Mouse (Mus musculus) bone marrow macrophage, adult 2 months (primary cell): ENCODE results near the gene Gadd45g. TPM values are rescaled to one million over a fixed set of nuclear protein-coding genes. Genes with fewer than 3 reads are reported as not detected.

Experiments
- H3K27ac ChIP-seq: 2 replicates; pipeline ENCODE4 v1.5.1; 2012; ENCODE audit warnings: low read depth, low read length; ENCODE audit not compliant: insufficient read depth
- H3K4me1 ChIP-seq: 2 replicates; pipeline ENCODE4 v1.6.1; 2012; ENCODE audit warnings: low read length; ENCODE audit not compliant: control insufficient read depth, insufficient read depth
- H3K4me3 ChIP-seq: 2 replicates; pipeline ENCODE4 v1.5.1; 2012; ENCODE audit warnings: mild to moderate bottlenecking, low read length, moderate library complexity; ENCODE audit not compliant: insufficient read depth
- CTCF ChIP-seq: IDR thresholded peaks from 2 replicates; pipeline ENCODE4 v1.5.1; 2012; ENCODE audit warnings: low read depth, mild to moderate bottlenecking, low read length, moderate library complexity
- POLR2A ChIP-seq: IDR thresholded peaks from 2 replicates; pipeline ENCODE4 v1.6.1; 2012; ENCODE audit warnings: mild to moderate bottlenecking, low read depth, low read length, borderline replicate concordance
- polyA plus RNA-seq: library from polyadenylated mRNA; stranded (reverse); fragments of >200 nt; gene quantifications from 2 replicates; pipeline ENCODE4 v1.2.4, GENCODE M21; 2012; ENCODE audit not compliant: missing spikeins, insufficient read depth, insufficient read length

Gadd45g gene
- polyA plus RNA-seq, 1 experiment: 5.5 TPM

DNA sequence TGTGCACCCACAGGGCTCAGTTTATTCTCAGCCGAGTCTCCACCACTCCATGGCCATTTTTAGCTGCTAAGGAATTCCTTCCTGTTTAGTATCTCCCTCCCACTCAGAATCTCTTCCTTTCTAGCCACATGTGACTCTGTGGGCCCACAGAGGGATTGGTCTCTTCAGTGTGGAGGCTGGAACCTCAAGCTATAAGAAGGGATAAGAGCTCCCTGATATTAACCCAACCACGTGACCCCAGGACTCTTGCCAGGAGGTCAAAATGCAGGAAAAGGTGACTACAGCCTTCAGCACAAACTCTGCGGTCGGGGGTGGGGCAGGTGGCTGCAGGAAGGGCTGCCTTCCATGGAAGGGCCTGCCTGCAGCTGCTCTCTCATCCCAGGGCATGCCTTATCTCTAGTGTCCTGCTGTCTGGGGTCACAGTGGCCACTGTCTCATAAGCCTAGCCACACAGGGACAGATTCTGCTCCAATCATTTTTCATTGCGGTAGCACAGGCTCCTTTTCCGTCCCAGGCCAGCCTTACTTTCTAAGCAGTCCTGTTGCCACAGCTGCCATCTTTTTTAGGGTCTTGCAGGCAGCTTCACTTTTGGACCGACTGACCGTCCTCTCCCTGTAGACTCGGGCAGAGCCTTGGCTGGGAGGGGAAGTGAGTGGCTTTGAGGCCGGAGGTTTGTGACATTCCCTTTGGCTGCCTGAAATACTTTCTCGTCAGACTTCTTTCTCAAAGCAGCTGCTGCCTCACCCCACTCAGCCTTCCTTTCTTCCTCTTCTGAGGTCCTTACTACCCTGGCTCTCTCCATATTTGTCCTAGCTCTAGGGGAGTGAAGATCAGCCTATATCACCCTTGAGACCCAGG lies 35.0 kb downstream of the Gadd45g start:
- Histone ChIP-seq H3K4me3 (no peak overlapping the region), H3K4me1 (peaks cover 25% of the 10 kb centered on the region), H3K27ac (peak overlapping the region; percentile 22; the same call in 1 of the 2 replicates)
- TF ChIP-seq POLR2A (no peak), CTCF (0 out of 2 replicates have a peak, but pooled peaks have one; percentile 28)

GRCm38 (mm10) chr13:51882218-51882617 lies 35.7 kb downstream of the Gadd45g start:
- no peak overlapping the region for H3K4me3 ChIP-seq
- peaks cover 26% of the 10 kb centered on the region for H3K4me1 ChIP-seq
- TF ChIP-seq POLR2A (no peak), CTCF (no peak)
- peak overlapping the region; percentile 22; the same call in 1 of the 2 replicates for H3K27ac ChIP-seq

GRCm38 (mm10) chr13:51884250-51884649 lies 37.8 kb downstream of the Gadd45g start:
- Histone ChIP-seq H3K27ac (no peak overlapping the region), H3K4me1 (peaks cover 26% of the 10 kb centered on the region), H3K4me3 (no peak overlapping the region)
- no peak for TF ChIP-seq POLR2A
- TF ChIP-seq CTCF: no peak

DNA sequence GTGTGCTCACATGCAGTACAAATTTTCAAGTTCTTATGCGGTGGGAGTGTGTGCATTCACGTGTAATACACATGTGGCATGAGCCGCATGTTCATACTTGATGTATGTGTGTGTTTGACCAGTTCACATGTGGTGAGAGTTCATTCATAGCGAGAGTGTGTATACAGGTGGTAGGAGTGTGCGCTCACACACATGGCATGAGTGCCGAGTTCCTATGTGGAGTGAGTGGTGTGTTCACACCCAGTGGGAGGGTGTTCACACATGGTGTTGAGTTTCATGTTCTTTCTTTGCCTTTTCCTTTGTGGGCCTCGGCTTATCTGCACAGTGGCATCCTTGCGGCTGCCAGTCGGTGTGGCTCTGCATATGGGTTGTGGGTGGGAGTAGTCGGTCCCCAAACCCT lies 39.1 kb downstream of the Gadd45g start:
- TF ChIP-seq POLR2A: no peak
- H3K4me1 ChIP-seq: peaks cover 26% of the 10 kb centered on the region
- no peak overlapping the region for H3K27ac ChIP-seq
- no peak overlapping the region for H3K4me3 ChIP-seq

GRCm38 (mm10) chr13:51886085-51886484 lies 39.6 kb downstream of the Gadd45g start:
- TF ChIP-seq POLR2A: no peak
- TF ChIP-seq CTCF: no peak
- Histone ChIP-seq H3K4me3 (no peak overlapping the region), H3K27ac (no peak overlapping the region), H3K4me1 (peaks cover 23% of the 10 kb centered on the region)

DNA sequence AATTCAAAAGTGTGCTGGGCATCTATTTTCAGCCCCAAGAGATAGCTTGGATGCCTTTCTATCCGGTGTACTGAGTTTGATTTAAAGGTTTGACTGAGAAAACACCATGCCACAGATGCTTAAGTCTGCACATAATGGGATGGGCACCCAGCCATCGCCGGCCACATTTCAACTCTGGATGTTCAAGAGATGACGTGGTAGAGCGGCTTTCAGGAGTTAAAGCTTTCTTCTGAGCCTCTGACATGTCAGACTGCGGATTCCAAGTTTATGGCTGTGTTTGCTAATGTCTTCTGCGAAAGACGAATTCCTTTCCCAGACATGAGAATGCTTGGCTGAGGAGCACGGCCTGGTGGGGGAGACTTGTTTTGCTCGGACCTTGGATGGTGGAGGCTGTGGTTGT lies 40.2 kb downstream of the Gadd45g start:
- Histone ChIP-seq H3K4me1 (peaks cover 18% of the 10 kb centered on the region), H3K27ac (no peak overlapping the region), H3K4me3 (no peak overlapping the region)
- TF ChIP-seq CTCF (no peak), POLR2A (no peak)

DNA sequence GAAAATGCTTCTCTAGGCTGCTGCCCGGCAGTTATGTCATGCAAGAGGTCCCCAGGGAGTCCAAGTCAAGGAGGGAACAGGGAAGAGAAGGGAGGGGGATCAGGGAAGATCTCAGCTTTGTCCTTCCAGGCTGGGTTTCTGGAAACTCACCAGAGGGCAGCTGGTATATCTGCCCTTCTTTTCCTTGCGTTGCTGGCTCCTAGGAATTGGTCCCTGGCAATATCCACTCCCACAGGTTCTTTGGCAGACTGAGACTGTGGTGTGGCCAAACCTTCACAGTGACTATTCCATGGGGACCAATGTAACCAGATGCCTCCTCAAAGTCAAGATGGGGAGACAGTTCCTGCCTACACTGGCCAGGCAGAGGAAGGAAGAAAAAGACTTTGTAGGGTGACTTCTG lies 41.9 kb downstream of the Gadd45g start:
- no peak overlapping the region for H3K27ac ChIP-seq
- H3K4me1 ChIP-seq: peaks cover 18% of the 10 kb centered on the region
- TF ChIP-seq POLR2A (no peak), CTCF (no peak)
- H3K4me3 ChIP-seq: no peak overlapping the region

DNA sequence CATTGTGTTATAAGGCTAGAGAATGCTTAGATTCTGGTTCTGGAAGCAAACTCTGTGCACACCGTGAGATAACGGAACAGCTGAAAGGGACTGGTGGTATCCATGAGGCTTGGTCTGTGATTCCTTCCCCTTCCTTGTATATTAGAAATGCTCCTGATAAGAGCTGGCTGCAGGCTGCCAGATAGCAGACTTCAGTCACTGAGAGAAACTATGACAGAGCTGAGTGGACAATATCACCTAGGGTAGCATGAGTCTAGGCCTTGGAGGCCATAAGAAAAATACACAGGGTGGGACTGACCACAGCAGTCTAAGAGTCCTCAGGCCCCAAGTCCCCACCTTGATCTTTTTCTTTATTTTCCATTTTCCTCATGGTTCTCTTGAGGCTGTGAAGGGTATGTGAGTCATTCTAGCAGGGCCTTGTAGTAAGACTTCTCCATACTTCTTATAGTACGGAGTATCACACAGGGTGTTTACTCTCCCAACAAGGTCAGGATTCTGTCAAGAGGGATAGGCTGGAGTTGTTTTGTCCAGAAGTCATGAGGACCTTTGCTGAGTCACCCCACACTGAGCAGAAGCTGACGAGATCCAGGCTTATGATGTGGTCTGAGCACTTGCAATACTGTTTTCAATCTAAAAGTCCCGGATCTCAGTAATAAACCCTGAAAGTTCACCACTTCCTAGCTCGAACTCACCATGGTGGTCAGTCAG lies 45.5 kb downstream of the Gadd45g start:
- peaks cover 8% of the 10 kb centered on the region for H3K4me1 ChIP-seq
- H3K4me3 ChIP-seq: no peak overlapping the region
- TF ChIP-seq POLR2A (no peak), CTCF (no peak)
- no peak overlapping the region for H3K27ac ChIP-seq

GRCm38 (mm10) chr13:51897579-51897978 lies 51.1 kb downstream of the Gadd45g start:
- no peaks in the 10 kb centered on the region for H3K4me1 ChIP-seq
- H3K27ac ChIP-seq: no peak overlapping the region
- H3K4me3 ChIP-seq: no peak overlapping the region
- TF ChIP-seq CTCF (no peak), POLR2A (no peak)

Other genes starting within 250 kb of the Gadd45g start
- 67.4 and 76.4 TPM in 2 replicates for gene Cks2, start 201.4 kb upstream of the Gadd45g start, polyA plus RNA-seq
- 19.8 and 20.5 TPM in 2 replicates for gene Secisbp2, start 195.0 kb upstream of the Gadd45g start, polyA plus RNA-seq
- 181 and 193 TPM in 2 replicates for gene Sema4d, start 52.9 kb upstream of the Gadd45g start, polyA plus RNA-seq